Comparison of ENCODE assay signal across 23 mouse cellular contexts in genomic region chr6:40128716-40129115, GRCm38 (mm10).
"Had no signal": no experiment of that assay in that cellular context is flagged by ENCODE, and none has a peak within 500 bp of the region (broad histone marks: within the 10 kb centered on the region; RNA-seq: fewer than 3 reads in every experiment).

No protein-coding gene starts in this region.

- H3K27ac ChIP-seq: gastrocnemius, adult 2 months; heart, adult 2 months; heart, embryonic 10.5 days; hindbrain, embryonic 10.5 days; hindbrain, embryonic 12.5 days; hindbrain, embryonic 14.5 days; intestine, embryonic 15.5 days; left cerebral cortex, adult 2 months; limb, embryonic 10.5 days; limb, embryonic 12.5 days; liver, embryonic 13.5 days; liver, embryonic 15.5 days had no signal

- H3K4me3 ChIP-seq: gastrocnemius, adult 2 months; heart, adult 2 months; heart, embryonic 10.5 days; heart, embryonic 12.5 days; hindbrain, embryonic 10.5 days; hindbrain, embryonic 12.5 days; intestine, embryonic 15.5 days; left cerebral cortex, adult 2 months; limb, embryonic 10.5 days; limb, embryonic 12.5 days; liver, embryonic 13.5 days; liver, embryonic 15.5 days had no signal

- DNase-seq: gastrocnemius, adult 2 months; gastrocnemius, postnatal 10 days; gastrocnemius, postnatal 25 days; heart, adult 2 months; heart, postnatal 10 days; heart, postnatal 4 days; kidney, adult 18-20 months; kidney, adult 8-10 months; kidney, postnatal 10 days; kidney, postnatal 25 days; kidney, postnatal 4 days; liver; liver, embryonic 13.5 days had no signal
